Mouse (Mus musculus) forebrain, embryonic 15.5 days (tissue): ENCODE results near the gene Rora. TPM values are rescaled to one million over a fixed set of nuclear protein-coding genes. Genes with fewer than 3 reads are reported as not detected.

Experiments
- ATAC-seq: fragments of 200-750 bp; cut with Nextera tagmentation; replicated peaks from 2 replicates; pipeline ENCODE4 v1.8.0; 2017; ENCODE audit warnings: mild to moderate bottlenecking, moderate TSS enrichment, moderate library complexity
- H3K27ac ChIP-seq: fragments of 300-500 bp; sonication (generic); replicated peaks from 2 replicates; pipeline ENCODE4 v1.5.1; 2015; ENCODE audit warnings: mild to moderate bottlenecking, inconsistent platforms
- H3K27me3 ChIP-seq: fragments of 300-500 bp; sonication (generic); 2 replicates; pipeline ENCODE4 v1.6.1; 2015; ENCODE audit warnings: inconsistent platforms
- H3K36me3 ChIP-seq: fragments of 300-500 bp; sonication (generic); 2 replicates; pipeline ENCODE4 v1.6.1; 2015; ENCODE audit warnings: mild to moderate bottlenecking, inconsistent platforms
- H3K4me1 ChIP-seq: fragments of 300-500 bp; sonication (generic); 2 replicates; pipeline ENCODE4 v1.6.1; 2015; ENCODE audit warnings: inconsistent platforms
- H3K4me2 ChIP-seq: fragments of 300-500 bp; sonication (generic); replicated peaks from 2 replicates; pipeline ENCODE4 v1.6.1; 2015; ENCODE audit warnings: mild to moderate bottlenecking, inconsistent platforms
- H3K4me3 ChIP-seq: fragments of 300-500 bp; sonication (generic); 2 replicates; pipeline ENCODE4 v1.5.1; 2015; ENCODE audit warnings: mild to moderate bottlenecking, inconsistent platforms
- H3K9ac ChIP-seq: fragments of 300-500 bp; sonication (generic); replicated peaks from 2 replicates; pipeline ENCODE4 v1.6.1; 2015; ENCODE audit warnings: mild to moderate bottlenecking, inconsistent platforms
- H3K9me3 ChIP-seq: fragments of 300-500 bp; sonication (generic); 2 replicates; pipeline ENCODE4 v1.6.1; 2016; ENCODE audit warnings: inconsistent platforms
- WGBS: fragments of 180-500 bp; shearing (Covaris S2); methylation state at CpG from one replicate; pipeline ENCODE4 v1.1.7; 2015; ENCODE audit warnings: mixed read lengths; 5-methylcytosine and 5-hydroxymethylcytosine counted together
- polyA plus RNA-seq: library from polyadenylated mRNA; unstranded; fragments of >200 nt; fragmentation: Nextera tagmentation; extraction: Ambion mirVana; gene quantifications from 2 replicates; pipeline ENCODE4 v1.2.1, GENCODE M21; 2015

Gene Rora
- polyA plus RNA-seq, 1 experiment from 2014 or later = 11.8 TPM

GRCm38 (mm10) chr9:68727166-68727855, 73.7 kb downstream of the Rora start:
- 83% methylated on average over 11 of the region's 11 CpGs for WGBS
- Histone ChIP-seq H3K4me3 (no peak overlapping the region), H3K36me3 (no peaks in the 10 kb centered on the region), H3K4me1 (no peaks in the 10 kb centered on the region), H3K27ac (no peak overlapping the region), H3K27me3 (no peaks in the 10 kb centered on the region), H3K9me3 (no peaks in the 10 kb centered on the region), H3K9ac (no peak overlapping the region), H3K4me2 (no peak overlapping the region)
- ATAC-seq = no peak

GRCm38 (mm10) chr9:68731438-68731837, 77.9 kb downstream of the Rora start:
- no peak overlapping the region for H3K9ac ChIP-seq
- no peaks in the 10 kb centered on the region for H3K36me3 ChIP-seq
- no peak overlapping the region for H3K4me2 ChIP-seq
- H3K4me3 ChIP-seq = no peak overlapping the region
- H3K4me1 ChIP-seq = no peaks in the 10 kb centered on the region
- H3K27ac ChIP-seq = no peak overlapping the region
- ATAC-seq = no peak
- no peaks in the 10 kb centered on the region for H3K9me3 ChIP-seq
- H3K27me3 ChIP-seq = no peaks in the 10 kb centered on the region
- WGBS = 66% methylated on average over 1 of the region's 1 CpGs

GRCm38 (mm10) chr9:68732929-68733328, 79.3 kb downstream of the Rora start:
- no peaks in the 10 kb centered on the region for H3K27me3 ChIP-seq
- H3K4me1 ChIP-seq = 0 out of 2 replicates have a peak, but pooled peaks cover 3% of the 10 kb centered on the region
- H3K27ac ChIP-seq = no peak overlapping the region
- H3K9ac ChIP-seq = no peak overlapping the region
- H3K4me3 ChIP-seq = no peak overlapping the region
- 77% methylated on average over 4 of the region's 4 CpGs for WGBS
- no peaks in the 10 kb centered on the region for H3K9me3 ChIP-seq
- no peak for ATAC-seq
- H3K36me3 ChIP-seq = no peaks in the 10 kb centered on the region
- H3K4me2 ChIP-seq = no peak overlapping the region

GRCm38 (mm10) chr9:68735886-68736285, 82.3 kb downstream of the Rora start:
- ATAC-seq = no peak
- H3K9me3 ChIP-seq = no peaks in the 10 kb centered on the region
- no peak overlapping the region for H3K4me2 ChIP-seq
- H3K36me3 ChIP-seq = no peaks in the 10 kb centered on the region
- WGBS = 83% methylated on average over 5 of the region's 5 CpGs
- H3K9ac ChIP-seq = no peak overlapping the region
- no peak overlapping the region for H3K27ac ChIP-seq
- 0 out of 2 replicates have a peak, but pooled peaks cover 3% of the 10 kb centered on the region for H3K4me1 ChIP-seq
- no peak overlapping the region for H3K4me3 ChIP-seq
- no peaks in the 10 kb centered on the region for H3K27me3 ChIP-seq

GRCm38 (mm10) chr9:68737197-68737736, 83.7 kb downstream of the Rora start:
- no peaks in the 10 kb centered on the region for H3K27me3 ChIP-seq
- H3K4me1 ChIP-seq = 0 out of 2 replicates have a peak, but pooled peaks cover 3% of the 10 kb centered on the region
- H3K4me2 ChIP-seq = no peak overlapping the region
- no peak overlapping the region for H3K27ac ChIP-seq
- no peaks in the 10 kb centered on the region for H3K9me3 ChIP-seq
- no peak overlapping the region for H3K4me3 ChIP-seq
- no peak for ATAC-seq
- no peak overlapping the region for H3K9ac ChIP-seq
- no peaks in the 10 kb centered on the region for H3K36me3 ChIP-seq
- WGBS = 73% methylated on average over 9 of the region's 9 CpGs

- Histone ChIP-seq H3K4me2 (no peak overlapping the region), H3K9ac (no peak overlapping the region), H3K4me3 (no peak overlapping the region), H3K4me1 (no peaks in the 10 kb centered on the region), H3K27ac (no peak overlapping the region), H3K27me3 (no peaks in the 10 kb centered on the region), H3K36me3 (no peaks in the 10 kb centered on the region), H3K9me3 (no peaks in the 10 kb centered on the region)
- 79% methylated on average over 11 of the region's 11 CpGs for WGBS
- ATAC-seq = no peak
These were observed 92.5 kb downstream of the Rora start for GRCm38 (mm10) chr9:68745931-68746646.

- Histone ChIP-seq H3K9ac (no peak overlapping the region), H3K4me1 (peaks cover 9% of the 10 kb centered on the region; the same call in 1 of the 2 replicates), H3K27me3 (no peaks in the 10 kb centered on the region), H3K27ac (no peak overlapping the region), H3K4me2 (no peak overlapping the region), H3K36me3 (no peaks in the 10 kb centered on the region), H3K9me3 (no peaks in the 10 kb centered on the region), H3K4me3 (no peak overlapping the region)
- ATAC-seq = no peak
- 85% methylated on average over 2 of the region's 2 CpGs for WGBS
These were observed 103.4 kb downstream of the Rora start for GRCm38 (mm10) chr9:68756976-68757375.

GRCm38 (mm10) chr9:68759324-68759723, 105.7 kb downstream of the Rora start:
- Histone ChIP-seq H3K4me1 (peaks cover 8% of the 10 kb centered on the region; the same call in 1 of the 2 replicates), H3K9me3 (no peaks in the 10 kb centered on the region), H3K27ac (no peak overlapping the region), H3K27me3 (no peaks in the 10 kb centered on the region), H3K9ac (no peak overlapping the region), H3K4me2 (no peak overlapping the region), H3K36me3 (no peaks in the 10 kb centered on the region), H3K4me3 (no peak overlapping the region)
- no peak for ATAC-seq
- 73% methylated on average over 8 of the region's 8 CpGs for whole genome bisulfite sequencing

GRCm38 (mm10) chr9:68760329-68760728, 106.7 kb downstream of the Rora start:
- 79% methylated on average over 4 of the region's 4 CpGs for WGBS
- H3K4me2 ChIP-seq = no peak overlapping the region
- H3K4me1 ChIP-seq = peaks cover 8% of the 10 kb centered on the region; the same call in 1 of the 2 replicates
- no peak overlapping the region for H3K4me3 ChIP-seq
- H3K9me3 ChIP-seq = no peaks in the 10 kb centered on the region
- H3K27ac ChIP-seq = no peak overlapping the region
- H3K36me3 ChIP-seq = no peaks in the 10 kb centered on the region
- H3K27me3 ChIP-seq = no peaks in the 10 kb centered on the region
- no peak for ATAC-seq
- no peak overlapping the region for H3K9ac ChIP-seq

GRCm38 (mm10) chr9:68760876-68761275, 107.3 kb downstream of the Rora start:
- no peak overlapping the region for H3K9ac ChIP-seq
- ATAC-seq = no peak
- no peaks in the 10 kb centered on the region for H3K36me3 ChIP-seq
- no peaks in the 10 kb centered on the region for H3K27me3 ChIP-seq
- H3K9me3 ChIP-seq = no peaks in the 10 kb centered on the region
- 59% methylated on average over 3 of the region's 3 CpGs for WGBS
- peaks cover 3% of the 10 kb centered on the region; the same call in 1 of the 2 replicates for H3K4me1 ChIP-seq
- no peak overlapping the region for H3K4me3 ChIP-seq
- H3K4me2 ChIP-seq = no peak overlapping the region
- H3K27ac ChIP-seq = no peak overlapping the region

- Histone ChIP-seq H3K4me2 (no peak overlapping the region), H3K9ac (no peak overlapping the region), H3K4me1 (peaks cover 3% of the 10 kb centered on the region; the same call in 1 of the 2 replicates), H3K27ac (no peak overlapping the region), H3K4me3 (no peak overlapping the region), H3K36me3 (no peaks in the 10 kb centered on the region), H3K27me3 (no peaks in the 10 kb centered on the region), H3K9me3 (no peaks in the 10 kb centered on the region)
- WGBS = 33% methylated on average over 7 of the region's 7 CpGs
- no peak for ATAC-seq
These were observed 108.1 kb downstream of the Rora start for GRCm38 (mm10) chr9:68761672-68762071.

GRCm38 (mm10) chr9:68765595-68765994, 112.0 kb downstream of the Rora start:
- WGBS = 63% methylated on average over 1 of the region's 1 CpGs
- no peaks in the 10 kb centered on the region for H3K9me3 ChIP-seq
- no peak overlapping the region for H3K4me2 ChIP-seq
- H3K4me3 ChIP-seq = no peak overlapping the region
- H3K27ac ChIP-seq = no peak overlapping the region
- no peaks in the 10 kb centered on the region for H3K36me3 ChIP-seq
- ATAC-seq = no peak
- no peaks in the 10 kb centered on the region for H3K27me3 ChIP-seq
- H3K4me1 ChIP-seq = peaks cover 3% of the 10 kb centered on the region; the same call in 1 of the 2 replicates
- no peak overlapping the region for H3K9ac ChIP-seq
